Mouse (Mus musculus): ENCODE measurements around the gene Dpf3. TPM values are rescaled to one million over a fixed set of nuclear protein-coding genes. Genes with fewer than 3 reads are reported as not detected.

Dpf3 gene
- polyA plus RNA-seq, 1 experiment from 2014 or later = 23.5 TPM

GRCm38 (mm10) chr12:83206866-83207265, 280.6 kb downstream of the Dpf3 start:
- Histone ChIP-seq H3K4me3 (ENCODE audit: low read depth, low read length) (no peak overlapping the region), H3K9ac (ENCODE audit: low read depth, low read length) (no peak overlapping the region), H3K4me2 (replicated peaks; ENCODE audit: low read depth, low read length) (no peak overlapping the region), H3K27me3 (ENCODE audit: control insufficient read depth, insufficient read depth, low read length) (no peaks in the 10 kb centered on the region), H3K27ac (ENCODE audit: low read depth, low read length) (no peak overlapping the region), H3K36me3 (ENCODE audit: control insufficient read depth, insufficient read depth, low read length) (no peaks in the 10 kb centered on the region), H3K9me3 (ENCODE audit: control insufficient read depth, low read length) (no peaks in the 10 kb centered on the region), H3K4me1 (replicated peaks; ENCODE audit: control insufficient read depth, insufficient read depth, low read length) (no peaks in the 10 kb centered on the region; the same call in 1 of the 2 replicates)
- 73% methylated on average over 6 of the region's 6 CpGs for WGBS
- no peak for ATAC-seq (ENCODE audit: low FRiP score)
- no peak for DNase-seq (ENCODE audit: low spot score)

GRCm38 (mm10) chr12:83204361-83204760, 283.2 kb downstream of the Dpf3 start:
- 63% methylated on average over 5 of the region's 5 CpGs for WGBS
- no peaks in the 10 kb centered on the region; the same call in 1 of the 2 replicates for H3K4me1 ChIP-seq (replicated peaks; ENCODE audit: control insufficient read depth, insufficient read depth, low read length)
- no peaks in the 10 kb centered on the region for H3K27me3 ChIP-seq (ENCODE audit: control insufficient read depth, insufficient read depth, low read length)
- no peak for DNase-seq (ENCODE audit: low spot score)
- H3K9ac ChIP-seq (ENCODE audit: low read depth, low read length) = no peak overlapping the region
- H3K9me3 ChIP-seq (ENCODE audit: control insufficient read depth, low read length) = no peaks in the 10 kb centered on the region
- ATAC-seq (ENCODE audit: low FRiP score) = no peak
- H3K27ac ChIP-seq (ENCODE audit: low read depth, low read length) = no peak overlapping the region
- no peak overlapping the region for H3K4me2 ChIP-seq (replicated peaks; ENCODE audit: low read depth, low read length)
- no peak overlapping the region for H3K4me3 ChIP-seq (ENCODE audit: low read depth, low read length)
- H3K36me3 ChIP-seq (ENCODE audit: control insufficient read depth, insufficient read depth, low read length) = no peaks in the 10 kb centered on the region

DNA sequence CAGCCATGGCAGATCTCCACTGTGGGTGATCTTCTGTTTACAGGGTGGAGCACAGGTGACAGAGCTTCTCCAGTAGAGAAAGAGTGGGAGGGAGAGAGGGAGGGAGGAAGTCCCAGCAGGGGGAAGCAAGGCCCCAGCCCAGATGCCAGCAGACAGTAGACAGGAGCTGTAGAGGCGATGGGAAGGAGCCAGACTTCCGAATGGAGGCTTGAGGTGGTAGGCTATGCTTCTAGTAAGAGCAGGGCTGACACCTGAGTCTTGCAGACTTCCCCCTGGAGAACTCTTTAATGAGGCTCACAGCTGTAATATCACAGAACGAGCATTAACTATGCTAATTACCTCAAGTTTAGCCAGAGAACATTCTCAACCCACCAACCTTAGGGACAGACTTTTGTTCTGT, 285.8 kb downstream of the Dpf3 start:
- H3K4me3 ChIP-seq (ENCODE audit: low read depth, low read length) = no peak overlapping the region
- H3K4me2 ChIP-seq (replicated peaks; ENCODE audit: low read depth, low read length) = no peak overlapping the region
- H3K36me3 ChIP-seq (ENCODE audit: control insufficient read depth, insufficient read depth, low read length) = no peaks in the 10 kb centered on the region
- H3K4me1 ChIP-seq (replicated peaks; ENCODE audit: control insufficient read depth, insufficient read depth, low read length) = no peaks in the 10 kb centered on the region
- H3K9ac ChIP-seq (ENCODE audit: low read depth, low read length) = no peak overlapping the region
- H3K27ac ChIP-seq (ENCODE audit: low read depth, low read length) = no peak overlapping the region
- no peaks in the 10 kb centered on the region for H3K27me3 ChIP-seq (ENCODE audit: control insufficient read depth, insufficient read depth, low read length)
- no peak for DNase-seq (ENCODE audit: low spot score)
- no peaks in the 10 kb centered on the region for H3K9me3 ChIP-seq (ENCODE audit: control insufficient read depth, low read length)
- WGBS = 24% methylated on average over 3 of the region's 3 CpGs
- no peak for ATAC-seq (ENCODE audit: low FRiP score)

DNA sequence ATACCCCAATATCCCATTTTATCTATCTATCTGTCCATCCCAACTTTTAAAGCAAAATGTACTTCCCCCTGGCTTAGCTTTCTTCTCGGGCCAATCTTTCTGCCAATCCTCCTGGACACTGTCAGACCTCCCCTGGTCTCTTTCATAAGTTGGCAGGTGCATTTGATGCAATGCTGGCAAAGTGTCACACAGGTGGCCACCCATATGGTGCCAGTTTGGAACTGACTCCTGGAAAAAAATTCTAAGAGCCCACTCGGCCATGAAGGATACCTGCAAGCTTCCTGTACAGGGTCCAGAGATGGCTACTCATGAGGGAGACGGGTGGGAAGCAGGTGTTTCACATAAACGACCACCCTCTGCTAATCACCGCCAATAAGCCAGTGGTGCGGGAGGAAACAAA, 307.0 kb downstream of the Dpf3 start:
- ATAC-seq (ENCODE audit: low FRiP score) (no peak), DNase-seq (ENCODE audit: low spot score) (no peak)
- no peaks in the 10 kb centered on the region; the same call in 1 of the 2 replicates for H3K4me1 ChIP-seq (replicated peaks; ENCODE audit: control insufficient read depth, insufficient read depth, low read length)
- no peaks in the 10 kb centered on the region for H3K36me3 ChIP-seq (ENCODE audit: control insufficient read depth, insufficient read depth, low read length)
- no peaks in the 10 kb centered on the region for H3K9me3 ChIP-seq (ENCODE audit: control insufficient read depth, low read length)
- H3K27me3 ChIP-seq (ENCODE audit: control insufficient read depth, insufficient read depth, low read length) = no peaks in the 10 kb centered on the region
- 86% methylated on average over 6 of the region's 6 CpGs for WGBS
- H3K4me3 ChIP-seq (ENCODE audit: low read depth, low read length) = no peak overlapping the region
- H3K27ac ChIP-seq (ENCODE audit: low read depth, low read length) = no peak overlapping the region
- H3K9ac ChIP-seq (ENCODE audit: low read depth, low read length) = no peak overlapping the region
- H3K4me2 ChIP-seq (replicated peaks; ENCODE audit: low read depth, low read length) = no peak overlapping the region

GRCm38 (mm10) chr12:83179860-83180259, 307.7 kb downstream of the Dpf3 start:
- H3K27me3 ChIP-seq (ENCODE audit: control insufficient read depth, insufficient read depth, low read length) = no peaks in the 10 kb centered on the region
- WGBS = 87% methylated on average over 1 of the region's 1 CpGs
- no peaks in the 10 kb centered on the region for H3K36me3 ChIP-seq (ENCODE audit: control insufficient read depth, insufficient read depth, low read length)
- no peak overlapping the region for H3K27ac ChIP-seq (ENCODE audit: low read depth, low read length)
- H3K4me2 ChIP-seq (replicated peaks; ENCODE audit: low read depth, low read length) = no peak overlapping the region
- no peak for ATAC-seq (ENCODE audit: low FRiP score)
- no peak overlapping the region for H3K4me3 ChIP-seq (ENCODE audit: low read depth, low read length)
- no peak overlapping the region for H3K9ac ChIP-seq (ENCODE audit: low read depth, low read length)
- no peak for DNase-seq (ENCODE audit: low spot score)
- H3K4me1 ChIP-seq (replicated peaks; ENCODE audit: control insufficient read depth, insufficient read depth, low read length) = no peaks in the 10 kb centered on the region; the same call in 1 of the 2 replicates
- no peaks in the 10 kb centered on the region for H3K9me3 ChIP-seq (ENCODE audit: control insufficient read depth, low read length)

- Histone ChIP-seq H3K4me3 (ENCODE audit: low read depth, low read length) (no peak overlapping the region), H3K27me3 (ENCODE audit: control insufficient read depth, insufficient read depth, low read length) (no peaks in the 10 kb centered on the region), H3K4me2 (replicated peaks; ENCODE audit: low read depth, low read length) (no peak overlapping the region), H3K9me3 (ENCODE audit: control insufficient read depth, low read length) (no peaks in the 10 kb centered on the region), H3K27ac (ENCODE audit: low read depth, low read length) (no peak overlapping the region), H3K36me3 (ENCODE audit: control insufficient read depth, insufficient read depth, low read length) (no peaks in the 10 kb centered on the region), H3K9ac (ENCODE audit: low read depth, low read length) (no peak overlapping the region), H3K4me1 (replicated peaks; ENCODE audit: control insufficient read depth, insufficient read depth, low read length) (no peaks in the 10 kb centered on the region; the same call in 1 of the 2 replicates)
- DNase-seq (ENCODE audit: low spot score) (no peak), ATAC-seq (ENCODE audit: low FRiP score) (no peak)
- WGBS = 58% methylated on average over 2 of the region's 2 CpGs
Measured at GRCm38 (mm10) chr12:83178770-83179169, 308.7 kb downstream of the Dpf3 start.

GRCm38 (mm10) chr12:83169495-83170209, 317.9 kb downstream of the Dpf3 start:
- H3K4me2 ChIP-seq (replicated peaks; ENCODE audit: low read depth, low read length) = no peak overlapping the region
- H3K27ac ChIP-seq (ENCODE audit: low read depth, low read length) = peak overlapping the region; percentile 30; the same call in 1 of the 2 replicates
- no peak overlapping the region for H3K9ac ChIP-seq (ENCODE audit: low read depth, low read length)
- no peaks in the 10 kb centered on the region for H3K36me3 ChIP-seq (ENCODE audit: control insufficient read depth, insufficient read depth, low read length)
- H3K27me3 ChIP-seq (ENCODE audit: control insufficient read depth, insufficient read depth, low read length) = no peaks in the 10 kb centered on the region
- 69% methylated on average over 12 of the region's 12 CpGs for WGBS
- H3K9me3 ChIP-seq (ENCODE audit: control insufficient read depth, low read length) = no peaks in the 10 kb centered on the region
- H3K4me1 ChIP-seq (replicated peaks; ENCODE audit: control insufficient read depth, insufficient read depth, low read length) = no peaks in the 10 kb centered on the region
- no peak overlapping the region for H3K4me3 ChIP-seq (ENCODE audit: low read depth, low read length)
- no peak for DNase-seq (ENCODE audit: low spot score)
- no peak for ATAC-seq (ENCODE audit: low FRiP score)

DNA sequence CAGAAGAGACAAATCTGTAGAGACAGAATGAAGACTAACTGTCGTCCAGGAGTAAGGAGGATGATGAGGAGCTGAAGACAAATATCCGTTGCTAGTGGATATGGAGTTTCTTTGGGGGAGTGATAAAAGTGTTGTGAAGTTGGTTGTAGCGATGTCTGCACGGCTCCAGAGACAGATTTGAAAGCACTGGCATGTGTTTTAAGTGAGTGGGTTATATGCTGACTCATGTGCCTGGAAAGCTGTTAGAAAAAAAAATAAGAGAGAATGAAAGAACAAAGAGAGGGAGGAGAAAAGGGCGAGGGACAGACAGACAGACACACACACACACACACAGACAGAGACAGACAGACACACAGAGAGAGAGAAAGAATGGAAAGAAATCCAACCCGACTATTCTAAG, 319.2 kb downstream of the Dpf3 start:
- H3K9me3 ChIP-seq (ENCODE audit: control insufficient read depth, low read length) = no peaks in the 10 kb centered on the region

GRCm38 (mm10) chr12:83165058-83165457, 322.5 kb downstream of the Dpf3 start:
- Histone ChIP-seq H3K4me3 (ENCODE audit: low read depth, low read length) (no peak overlapping the region), H3K9ac (ENCODE audit: low read depth, low read length) (no peak overlapping the region), H3K36me3 (ENCODE audit: control insufficient read depth, insufficient read depth, low read length) (no peaks in the 10 kb centered on the region), H3K4me2 (replicated peaks; ENCODE audit: low read depth, low read length) (no peak overlapping the region), H3K9me3 (ENCODE audit: control insufficient read depth, low read length) (no peaks in the 10 kb centered on the region), H3K27ac (ENCODE audit: low read depth, low read length) (no peak overlapping the region), H3K4me1 (replicated peaks; ENCODE audit: control insufficient read depth, insufficient read depth, low read length) (no peaks in the 10 kb centered on the region), H3K27me3 (ENCODE audit: control insufficient read depth, insufficient read depth, low read length) (no peaks in the 10 kb centered on the region)
- ATAC-seq (ENCODE audit: low FRiP score) = no peak
- WGBS = 92% methylated on average over 1 of the region's 1 CpGs
- DNase-seq (ENCODE audit: low spot score) = no peak

More for the DNA sequence above, 319.2 kb downstream of the Dpf3 start:
- Histone ChIP-seq H3K4me2 (replicated peaks; ENCODE audit: low read depth, low read length) (no peak overlapping the region), H3K27ac (ENCODE audit: low read depth, low read length) (no peak overlapping the region), H3K4me1 (replicated peaks; ENCODE audit: control insufficient read depth, insufficient read depth, low read length) (no peaks in the 10 kb centered on the region), H3K4me3 (ENCODE audit: low read depth, low read length) (no peak overlapping the region), H3K27me3 (ENCODE audit: control insufficient read depth, insufficient read depth, low read length) (no peaks in the 10 kb centered on the region), H3K36me3 (ENCODE audit: control insufficient read depth, insufficient read depth, low read length) (no peaks in the 10 kb centered on the region), H3K9ac (ENCODE audit: low read depth, low read length) (no peak overlapping the region)
- ATAC-seq (ENCODE audit: low FRiP score) (no peak), DNase-seq (ENCODE audit: low spot score) (no peak)
- WGBS = 81% methylated on average over 6 of the region's 6 CpGs

Data from hindbrain, embryonic 11.5 days (tissue).